Mouse (Mus musculus) embryonic facial prominence, embryonic 11.5 days (tissue): ENCODE results near the gene Pank2. TPM values are rescaled to one million over a fixed set of nuclear protein-coding genes. Genes with fewer than 3 reads are reported as not detected.
A peak's percentile ranks its signal among the peaks of the same experiment; 100 is the strongest.
"Not testable (repeated sequence)": the region's sequence is repeated elsewhere in the genome, so short reads cannot be mapped to it uniquely, and the experiment has no call there.

Source experiments
- ATAC-seq: fragments of 200-750 bp; cut with Nextera tagmentation; replicated peaks from 2 replicates; pipeline ENCODE4 v1.8.0; 2017; ENCODE audit warnings: low read depth; ENCODE audit not compliant: insufficient number of reproducible peaks, low FRiP score, low TSS enrichment
- DNase-seq: peaks from one replicate; pipeline ENCODE4 v3.0.0-alpha.2; 2015; ENCODE audit warnings: low spot score
- H3K27ac ChIP-seq: fragments of 300-500 bp; sonication (generic); replicated peaks from 2 replicates; pipeline ENCODE4 v1.5.1; 2014; ENCODE audit warnings: mild to moderate bottlenecking, low read depth, low read length, control low read depth
- H3K27me3 ChIP-seq: fragments of 300-500 bp; sonication (generic); 2 replicates; pipeline ENCODE4 v1.6.1; 2014; ENCODE audit warnings: mild to moderate bottlenecking, low read length, moderate library complexity, mixed read lengths; ENCODE audit not compliant: control insufficient read depth, insufficient read depth
- H3K36me3 ChIP-seq: fragments of 300-500 bp; sonication (generic); replicated peaks from 2 replicates; pipeline ENCODE4 v1.6.1; 2014; ENCODE audit warnings: low read depth, mild to moderate bottlenecking, low read length, moderate library complexity, mixed read lengths; ENCODE audit not compliant: control insufficient read depth, insufficient read depth
- H3K4me1 ChIP-seq: fragments of 300-500 bp; sonication (generic); 2 replicates; pipeline ENCODE4 v1.6.1; 2014; ENCODE audit warnings: low read length, mixed read lengths; ENCODE audit not compliant: control insufficient read depth, insufficient read depth
- H3K4me2 ChIP-seq: fragments of 300-500 bp; sonication (generic); 2 replicates; pipeline ENCODE4 v1.6.1; 2014; ENCODE audit warnings: low read depth, mild to moderate bottlenecking, control low read depth, low read length, moderate library complexity
- H3K4me3 ChIP-seq: fragments of 300-500 bp; sonication (generic); 2 replicates; pipeline ENCODE4 v1.5.1; 2014; ENCODE audit warnings: low read depth, low read length, control low read depth
- H3K9ac ChIP-seq: fragments of 300-500 bp; sonication (generic); replicated peaks from 2 replicates; pipeline ENCODE4 v1.6.1; 2014; ENCODE audit warnings: mild to moderate bottlenecking, control low read depth, low read length
- H3K9me3 ChIP-seq: fragments of 300-500 bp; sonication (generic); replicated peaks from 2 replicates; pipeline ENCODE4 v1.6.1; 2016; ENCODE audit warnings: mild to moderate bottlenecking, low read length, inconsistent platforms, mixed read lengths; ENCODE audit not compliant: control insufficient read depth
- WGBS: fragments of 180-500 bp; shearing (Covaris S2); extraction: QIAGEN DNeasy Blood & Tissue Kit; methylation state at CpG from one replicate; pipeline ENCODE4 v1.1.7; 2014; 5-methylcytosine and 5-hydroxymethylcytosine counted together
- polyA plus RNA-seq: library from polyadenylated mRNA; unstranded; fragments of >200 nt; fragmentation: Nextera tagmentation; extraction: Ambion mirVana; gene quantifications from 2 replicates; pipeline ENCODE4 v1.2.1, GENCODE M21; 2014

The Pank2 gene
- polyA plus RNA-seq, 1 experiment from 2014 or later, result 68.0 TPM

GRCm38 (mm10) chr2:131298674-131299073 is 36.4 kb downstream of the Pank2 start:
- WGBS, result 45% methylated on average over 7 of the region's 7 CpGs
- H3K9me3 ChIP-seq, H3K4me3 ChIP-seq, H3K4me1 ChIP-seq, H3K27ac ChIP-seq, H3K9ac ChIP-seq, H3K36me3 ChIP-seq, H3K4me2 ChIP-seq, ATAC-seq, H3K27me3 ChIP-seq: not testable (repeated sequence)
- peak; percentile 17 for DNase-seq

- Histone ChIP-seq H3K9ac (no peak overlapping the region), H3K27ac (no peak overlapping the region), H3K4me3 (no peak overlapping the region), H3K9me3 (no peaks in the 10 kb centered on the region), H3K4me1 (no peaks in the 10 kb centered on the region), H3K4me2 (no peak overlapping the region), H3K27me3 (no peaks in the 10 kb centered on the region), H3K36me3 (peaks cover 5% of the 10 kb centered on the region)
- DNase-seq, result no peak
- 88% methylated on average over 2 of the region's 2 CpGs for WGBS
- ATAC-seq, result no peak
These were observed 38.2 kb downstream of the Pank2 start for GRCm38 (mm10) chr2:131300485-131300884.

GRCm38 (mm10) chr2:131301635-131302034 is 39.3 kb downstream of the Pank2 start:
- H3K4me2 ChIP-seq, result no peak overlapping the region
- H3K4me3 ChIP-seq, result no peak overlapping the region
- no peak overlapping the region for H3K27ac ChIP-seq
- no peaks in the 10 kb centered on the region for H3K4me1 ChIP-seq
- H3K9me3 ChIP-seq, result no peaks in the 10 kb centered on the region
- no peak overlapping the region for H3K9ac ChIP-seq
- ATAC-seq (no peak), DNase-seq (no peak)
- H3K36me3 ChIP-seq, result peaks cover under 1% of the 10 kb centered on the region; the same call in 1 of the 2 replicates
- no peaks in the 10 kb centered on the region for H3K27me3 ChIP-seq

- WGBS, result 87% methylated on average over 9 of the region's 9 CpGs
- no peak overlapping the region for H3K9ac ChIP-seq
- H3K4me3 ChIP-seq, result no peak overlapping the region
- H3K9me3 ChIP-seq, result no peaks in the 10 kb centered on the region
- H3K36me3 ChIP-seq, result no peaks in the 10 kb centered on the region
- no peak for DNase-seq
- H3K27ac ChIP-seq, result no peak overlapping the region
- no peak overlapping the region for H3K4me2 ChIP-seq
- H3K4me1 ChIP-seq, result no peaks in the 10 kb centered on the region
- no peaks in the 10 kb centered on the region for H3K27me3 ChIP-seq
- ATAC-seq, result no peak
These were observed 42.2 kb downstream of the Pank2 start for GRCm38 (mm10) chr2:131304497-131304896.

GRCm38 (mm10) chr2:131305226-131305625 is 42.9 kb downstream of the Pank2 start:
- not testable (repeated sequence) for H3K4me3 ChIP-seq, H3K36me3 ChIP-seq, ATAC-seq, H3K9ac ChIP-seq, H3K4me1 ChIP-seq, H3K27ac ChIP-seq, DNase-seq, H3K27me3 ChIP-seq, H3K4me2 ChIP-seq, H3K9me3 ChIP-seq
- WGBS, result 86% methylated on average over 1 of the region's 1 CpGs

GRCm38 (mm10) chr2:131307391-131307790 is 45.1 kb downstream of the Pank2 start:
- no peak for DNase-seq
- Histone ChIP-seq H3K36me3 (no peaks in the 10 kb centered on the region), H3K4me1 (no peaks in the 10 kb centered on the region), H3K27ac (no peak overlapping the region), H3K9ac (no peak overlapping the region), H3K4me2 (no peak overlapping the region), H3K4me3 (no peak overlapping the region), H3K27me3 (no peaks in the 10 kb centered on the region), H3K9me3 (no peaks in the 10 kb centered on the region)
- WGBS, result 80% methylated on average over 5 of the region's 5 CpGs
- no peak for ATAC-seq

- H3K27ac ChIP-seq, result no peak overlapping the region
- WGBS, result 42% methylated on average over 2 of the region's 2 CpGs
- no peak overlapping the region for H3K4me3 ChIP-seq
- ATAC-seq, result no peak
- H3K36me3 ChIP-seq, result no peaks in the 10 kb centered on the region; the same call in 1 of the 2 replicates
- H3K4me2 ChIP-seq, result no peak overlapping the region
- H3K9ac ChIP-seq, result no peak overlapping the region
- no peaks in the 10 kb centered on the region for H3K27me3 ChIP-seq
- no peaks in the 10 kb centered on the region for H3K4me1 ChIP-seq
- DNase-seq, result no peak
- H3K9me3 ChIP-seq, result no peaks in the 10 kb centered on the region
These were observed 45.5 kb downstream of the Pank2 start for GRCm38 (mm10) chr2:131307822-131308221.

- 68% methylated on average over 6 of the region's 6 CpGs for WGBS
- DNase-seq (no peak), ATAC-seq (no peak)
- Histone ChIP-seq H3K4me3 (no peak overlapping the region), H3K36me3 (no peaks in the 10 kb centered on the region; the same call in 1 of the 2 replicates), H3K27ac (no peak overlapping the region), H3K4me2 (no peak overlapping the region), H3K27me3 (no peaks in the 10 kb centered on the region), H3K9me3 (no peaks in the 10 kb centered on the region), H3K4me1 (no peaks in the 10 kb centered on the region), H3K9ac (no peak overlapping the region)
These were observed 47.0 kb downstream of the Pank2 start for GRCm38 (mm10) chr2:131309296-131309695.
